Mouse (Mus musculus) midbrain, embryonic 13.5 days (tissue): Measurements from ENCODE around the gene Nppa. TPM values are rescaled to one million over a fixed set of nuclear protein-coding genes. Genes with fewer than 3 reads are reported as not detected.

Experiments used
- ATAC-seq: fragments of 200-750 bp; cut with Nextera tagmentation; 2 replicates; pipeline ENCODE4 v1.8.0; 2017; ENCODE audit warnings: mild to moderate bottlenecking, moderate TSS enrichment, moderate library complexity
- H3K27ac ChIP-seq: fragments of 300-500 bp; sonication (generic); 2 replicates; pipeline ENCODE4 v1.5.1; 2015; ENCODE audit warnings: inconsistent platforms, mild to moderate bottlenecking, moderate library complexity
- H3K27me3 ChIP-seq: fragments of 300-500 bp; sonication (generic); 2 replicates; pipeline ENCODE4 v1.6.1; 2015; ENCODE audit warnings: mild to moderate bottlenecking, inconsistent platforms
- H3K36me3 ChIP-seq: fragments of 300-500 bp; sonication (generic); 2 replicates; pipeline ENCODE4 v1.6.1; 2015; ENCODE audit warnings: mild to moderate bottlenecking, inconsistent platforms
- H3K4me1 ChIP-seq: fragments of 300-500 bp; sonication (generic); replicated peaks from 2 replicates; pipeline ENCODE4 v1.6.1; 2015; ENCODE audit warnings: inconsistent platforms
- H3K4me2 ChIP-seq: fragments of 300-500 bp; sonication (generic); replicated peaks from 2 replicates; pipeline ENCODE4 v1.6.1; 2015; ENCODE audit warnings: moderate library complexity, mild to moderate bottlenecking, inconsistent platforms
- H3K4me3 ChIP-seq: fragments of 300-500 bp; sonication (generic); replicated peaks from 2 replicates; pipeline ENCODE4 v1.5.1; 2015; ENCODE audit warnings: mild to moderate bottlenecking, inconsistent platforms
- H3K9ac ChIP-seq: fragments of 300-500 bp; sonication (generic); replicated peaks from 2 replicates; pipeline ENCODE4 v1.6.1; 2015; ENCODE audit warnings: mild to moderate bottlenecking, inconsistent platforms
- H3K9me3 ChIP-seq: fragments of 300-500 bp; sonication (generic); 2 replicates; pipeline ENCODE4 v1.6.1; 2016; ENCODE audit warnings: mild to moderate bottlenecking, inconsistent platforms
- WGBS: fragments of 180-500 bp; shearing (Covaris S2); methylation state at CpG from one replicate; pipeline ENCODE4 v1.1.7; 2015; 5-methylcytosine and 5-hydroxymethylcytosine counted together
- polyA plus RNA-seq: library from polyadenylated mRNA; unstranded; fragments of >200 nt; fragmentation: Nextera tagmentation; extraction: Ambion mirVana; gene quantifications from 2 replicates; pipeline ENCODE4 v1.2.1, GENCODE M21; 2015

The Nppa gene
- polyA plus RNA-seq, 1 experiment from 2014 or later = 2.5 TPM

- H3K9ac ChIP-seq = no peak overlapping the region
- no peak overlapping the region for H3K27ac ChIP-seq
- no peak for ATAC-seq
- H3K27me3 ChIP-seq = no peaks in the 10 kb centered on the region
- H3K4me3 ChIP-seq = no peak overlapping the region
- no peaks in the 10 kb centered on the region for H3K36me3 ChIP-seq
- H3K4me2 ChIP-seq = no peak overlapping the region
- WGBS = 76% methylated on average over 7 of the region's 7 CpGs
- H3K4me1 ChIP-seq = no peaks in the 10 kb centered on the region
- 0 out of 2 replicates have a peak, but pooled peaks cover 4% of the 10 kb centered on the region for H3K9me3 ChIP-seq
Observed at GRCm38 (mm10) chr4:147979441-147979860, 21.1 kb upstream of the Nppa start.

- ATAC-seq = no peak
- H3K9ac ChIP-seq = no peak within 1 kb of the TSS
- H3K4me3 ChIP-seq = no peak within 1 kb of the TSS
- H3K4me1 ChIP-seq = no peaks in the 10 kb centered on the region
- no peak within 1 kb of the TSS for H3K4me2 ChIP-seq
- H3K27ac ChIP-seq = no peak within 1 kb of the TSS
- 37% methylated on average over 20 of the region's 20 CpGs for WGBS
- H3K9me3 ChIP-seq = no peaks in the 10 kb centered on the region
- H3K27me3 ChIP-seq = no peaks in the 10 kb centered on the region; the same call in 1 of the 2 replicates
- no peaks in the 10 kb centered on the region for H3K36me3 ChIP-seq
Observed at GRCm38 (mm10) chr4:147985205-147986132, 15.1 kb upstream of the Nppa start, which contains the start of gene Nppb. Gene Nppb (plus strand): TSS chr4:147985788.

- no peaks in the 10 kb centered on the region for H3K9me3 ChIP-seq
- H3K27me3 ChIP-seq = no peaks in the 10 kb centered on the region
- no peak overlapping the region for H3K4me3 ChIP-seq
- no peak overlapping the region for H3K4me2 ChIP-seq
- H3K4me1 ChIP-seq = no peaks in the 10 kb centered on the region
- no peak for ATAC-seq
- H3K36me3 ChIP-seq = no peaks in the 10 kb centered on the region
- H3K9ac ChIP-seq = no peak overlapping the region
- WGBS = 68% methylated on average over 7 of the region's 7 CpGs
- H3K27ac ChIP-seq = no peak overlapping the region
Observed at GRCm38 (mm10) chr4:147993571-147994095, 6.9 kb upstream of the Nppa start.

- H3K4me2 ChIP-seq = no peak overlapping the region
- H3K9ac ChIP-seq = no peak overlapping the region
- H3K4me3 ChIP-seq = no peak overlapping the region
- H3K27ac ChIP-seq = no peak overlapping the region
- H3K36me3 ChIP-seq = no peaks in the 10 kb centered on the region
- no peaks in the 10 kb centered on the region for H3K27me3 ChIP-seq
- ATAC-seq = no peak
- H3K4me1 ChIP-seq = peaks cover 4% of the 10 kb centered on the region
- H3K9me3 ChIP-seq = no peaks in the 10 kb centered on the region
- WGBS = 83% methylated on average over 3 of the region's 3 CpGs
Observed at GRCm38 (mm10) chr4:147995311-147995710, 5.2 kb upstream of the Nppa start.

GRCm38 (mm10) chr4:148001013-148001789 is 679 bp downstream of the Nppa start:
- 62% methylated on average over 17 of the region's 17 CpGs for WGBS
- peak; percentile 73 for ATAC-seq
- Histone ChIP-seq H3K4me1 (peaks cover 28% of the 10 kb centered on the region), H3K4me3 (no peak overlapping the region), H3K9ac (no peak overlapping the region), H3K27ac (peak overlapping the region; percentile 80), H3K27me3 (no peaks in the 10 kb centered on the region), H3K4me2 (peak overlapping the region; percentile 2; the same call in 1 of the 2 replicates), H3K9me3 (no peaks in the 10 kb centered on the region), H3K36me3 (peaks cover 35% of the 10 kb centered on the region)

- Histone ChIP-seq H3K27me3 (no peaks in the 10 kb centered on the region), H3K4me1 (peaks cover 28% of the 10 kb centered on the region), H3K36me3 (peaks cover 42% of the 10 kb centered on the region), H3K4me2 (no peak overlapping the region), H3K9me3 (no peaks in the 10 kb centered on the region), H3K27ac (peak overlapping the region; percentile 80), H3K4me3 (no peak overlapping the region), H3K9ac (no peak overlapping the region)
- no peak; the same call in 1 of the 2 replicates for ATAC-seq
- WGBS = 43% methylated on average over 8 of the region's 8 CpGs
Observed at GRCm38 (mm10) chr4:148001866-148002265, 1.3 kb downstream of the Nppa start.

GRCm38 (mm10) chr4:148004361-148004760 is 3.8 kb downstream of the Nppa start:
- Histone ChIP-seq H3K4me2 (no peak overlapping the region), H3K9ac (no peak overlapping the region), H3K4me3 (no peak overlapping the region), H3K36me3 (peaks cover 67% of the 10 kb centered on the region), H3K27ac (no peak overlapping the region), H3K4me1 (peaks cover 28% of the 10 kb centered on the region), H3K27me3 (no peaks in the 10 kb centered on the region), H3K9me3 (no peaks in the 10 kb centered on the region)
- no peak for ATAC-seq
- WGBS = 88% methylated on average over 7 of the region's 7 CpGs

- Histone ChIP-seq H3K27ac (no peak overlapping the region), H3K27me3 (no peaks in the 10 kb centered on the region), H3K4me3 (no peak overlapping the region), H3K9ac (no peak overlapping the region), H3K4me2 (no peak overlapping the region), H3K36me3 (peaks cover 100% of the 10 kb centered on the region), H3K4me1 (no peaks in the 10 kb centered on the region), H3K9me3 (no peaks in the 10 kb centered on the region)
- ATAC-seq = 0 out of 2 replicates have a peak, but pooled peaks have one; percentile 6
- 83% methylated on average over 4 of the region's 4 CpGs for WGBS
Observed at GRCm38 (mm10) chr4:148008412-148008811, 7.9 kb downstream of the Nppa start.

- Histone ChIP-seq H3K9ac (no peak overlapping the region), H3K4me3 (no peak overlapping the region), H3K4me1 (no peaks in the 10 kb centered on the region), H3K4me2 (no peak overlapping the region), H3K9me3 (no peaks in the 10 kb centered on the region), H3K27me3 (no peaks in the 10 kb centered on the region), H3K27ac (no peak overlapping the region), H3K36me3 (peaks cover 100% of the 10 kb centered on the region)
- 0 out of 2 replicates have a peak, but pooled peaks have one; percentile 24 for ATAC-seq
- WGBS = 95% methylated on average over 2 of the region's 2 CpGs
Observed at GRCm38 (mm10) chr4:148009641-148010040, 9.1 kb downstream of the Nppa start.

- H3K4me3 ChIP-seq = no peak overlapping the region
- ATAC-seq = no peak
- no peak overlapping the region for H3K9ac ChIP-seq
- H3K27ac ChIP-seq = no peak overlapping the region
- H3K9me3 ChIP-seq = no peaks in the 10 kb centered on the region
- no peak overlapping the region for H3K4me2 ChIP-seq
- H3K4me1 ChIP-seq = no peaks in the 10 kb centered on the region
- 74% methylated on average over 3 of the region's 3 CpGs for WGBS
- H3K36me3 ChIP-seq = peaks cover 100% of the 10 kb centered on the region
- no peaks in the 10 kb centered on the region for H3K27me3 ChIP-seq
Observed at GRCm38 (mm10) chr4:148011332-148011731, 10.8 kb downstream of the Nppa start.

- Histone ChIP-seq H3K4me1 (no peaks in the 10 kb centered on the region), H3K4me2 (no peak overlapping the region), H3K27me3 (no peaks in the 10 kb centered on the region), H3K4me3 (no peak overlapping the region), H3K9me3 (no peaks in the 10 kb centered on the region), H3K27ac (no peak overlapping the region), H3K36me3 (peaks cover 100% of the 10 kb centered on the region), H3K9ac (no peak overlapping the region)
- WGBS = 90% methylated on average over 4 of the region's 4 CpGs
- ATAC-seq = no peak
Observed at GRCm38 (mm10) chr4:148012216-148012615, 11.7 kb downstream of the Nppa start.

- Histone ChIP-seq H3K27me3 (no peaks in the 10 kb centered on the region), H3K9ac (no peak overlapping the region), H3K27ac (no peak overlapping the region), H3K4me2 (no peak overlapping the region), H3K9me3 (no peaks in the 10 kb centered on the region), H3K4me1 (peaks cover 6% of the 10 kb centered on the region), H3K36me3 (peaks cover 97% of the 10 kb centered on the region), H3K4me3 (no peak overlapping the region)
- 84% methylated on average over 10 of the region's 10 CpGs for WGBS
- no peak for ATAC-seq
Observed at GRCm38 (mm10) chr4:148015418-148015817, 14.9 kb downstream of the Nppa start.
